In the genomic region with DNA sequence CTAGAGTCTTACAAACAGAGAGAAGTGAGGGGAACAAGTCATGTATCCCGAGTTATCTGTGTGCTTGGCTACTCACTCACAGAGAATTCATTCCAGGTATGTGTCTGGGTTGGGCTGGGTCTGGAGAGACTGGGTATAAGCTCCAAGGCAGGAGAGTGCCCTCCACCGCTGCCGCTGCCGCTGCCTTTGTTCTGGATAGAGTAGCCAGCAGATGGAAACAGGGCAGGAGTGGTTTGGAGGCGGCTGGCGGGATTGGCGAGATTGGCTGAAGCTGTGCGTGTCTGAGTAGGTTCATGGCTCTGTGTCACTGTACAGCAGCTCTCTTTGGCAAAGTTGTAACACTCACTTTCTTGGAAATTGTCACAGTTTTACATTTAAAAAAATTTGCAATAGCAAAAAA, we compare ENCODE assay signal across 23 mouse cellular contexts. TPM values are rescaled to one million over a fixed set of nuclear protein-coding genes. Genes with fewer than 3 reads are reported as not detected.
DNase-seq lines count a peak whose midpoint lies in the region; ATAC-seq and TF ChIP-seq lines count a peak whose summit lies in the region.
"Had no signal": no experiment of that assay in that cellular context is flagged by ENCODE, and none has a peak within 500 bp of the region (broad histone marks: within the 10 kb centered on the region; RNA-seq: fewer than 3 reads in every experiment).

No protein-coding gene starts in this region.

- H3K9me3 ChIP-seq in heart, postnatal 0 days (replicated peaks; ENCODE audit: control insufficient read depth, low read length), result no peaks in the 10 kb centered on the region
- no peaks in the 10 kb centered on the region for H3K9me3 ChIP-seq in neural tube, embryonic 15.5 days (replicated peaks)
- H3K9me3 ChIP-seq in embryonic facial prominence, embryonic 10.5 days, result no peaks in the 10 kb centered on the region
- H3K9me3 ChIP-seq: forebrain, embryonic 13.5 days; heart, embryonic 10.5 days; limb, embryonic 12.5 days; liver, embryonic 13.5 days had no signal

- H3K27me3 ChIP-seq in heart, postnatal 0 days (ENCODE audit: control insufficient read depth, insufficient read depth, low read length), result no peaks in the 10 kb centered on the region
- no peaks in the 10 kb centered on the region for H3K27me3 ChIP-seq in neural tube, embryonic 15.5 days (replicated peaks)
- no peaks in the 10 kb centered on the region for H3K27me3 ChIP-seq in embryonic facial prominence, embryonic 10.5 days (replicated peaks; ENCODE audit: low read depth, poor library complexity, severe bottlenecking)
- H3K27me3 ChIP-seq: forebrain, embryonic 13.5 days; limb, embryonic 12.5 days; liver, embryonic 13.5 days had no signal

- WGBS in heart, postnatal 0 days, result 43% methylated on average over 8 of the region's 8 CpGs
- 67% methylated on average over 8 of the region's 8 CpGs for WGBS in neural tube, embryonic 15.5 days
- WGBS in embryonic facial prominence, embryonic 10.5 days, result 78% methylated on average over 8 of the region's 8 CpGs

- peak overlapping the region; percentile 15; the same call in 1 of the 2 replicates for H3K27ac ChIP-seq in heart, postnatal 0 days (ENCODE audit: low read depth)
- no peak overlapping the region for H3K27ac ChIP-seq in neural tube, embryonic 15.5 days (replicated peaks)
- no peak overlapping the region for H3K27ac ChIP-seq in embryonic facial prominence, embryonic 10.5 days (replicated peaks)
- H3K27ac ChIP-seq: forebrain, embryonic 13.5 days; heart, embryonic 10.5 days; left cerebral cortex, adult 2 months; limb, embryonic 12.5 days; liver, embryonic 13.5 days; macrophage had no signal

- TF ChIP-seq EP300 in heart, postnatal 0 days (IDR thresholded peaks at IDR 0.05; ENCODE audit: low read depth), result no peak

- no peak for TF ChIP-seq CTCF in heart, postnatal 0 days (IDR thresholded peaks at IDR 0.05; ENCODE audit: low read depth)

- H3K4me3 ChIP-seq in heart, postnatal 0 days (ENCODE audit: low read depth, low read length), result no peak overlapping the region
- H3K4me3 ChIP-seq in neural tube, embryonic 15.5 days (replicated peaks), result no peak overlapping the region
- H3K4me3 ChIP-seq in embryonic facial prominence, embryonic 10.5 days, result no peak overlapping the region
- H3K4me3 ChIP-seq: forebrain, embryonic 13.5 days; heart, embryonic 10.5 days; left cerebral cortex, adult 2 months; limb, embryonic 12.5 days; liver, embryonic 13.5 days had no signal

- peaks cover 53% of the 10 kb centered on the region for H3K36me3 ChIP-seq in heart, postnatal 0 days (replicated peaks; ENCODE audit: control insufficient read depth, insufficient read depth, low read length)
- H3K36me3 ChIP-seq in neural tube, embryonic 15.5 days, result peaks cover 50% of the 10 kb centered on the region
- peaks cover 77% of the 10 kb centered on the region for H3K36me3 ChIP-seq in embryonic facial prominence, embryonic 10.5 days (replicated peaks)

- H3K4me1 ChIP-seq in heart, postnatal 0 days (ENCODE audit: control insufficient read depth, insufficient read depth), result peaks cover 17% of the 10 kb centered on the region
- H3K4me1 ChIP-seq in neural tube, embryonic 15.5 days, result no peaks in the 10 kb centered on the region
- H3K4me1 ChIP-seq in embryonic facial prominence, embryonic 10.5 days, result no peaks in the 10 kb centered on the region
- H3K4me1 ChIP-seq: forebrain, embryonic 13.5 days; liver, embryonic 13.5 days had no signal

- no peak overlapping the region for H3K4me2 ChIP-seq in heart, postnatal 0 days (ENCODE audit: low read depth, low read length)
- H3K4me2 ChIP-seq in neural tube, embryonic 15.5 days, result no peak overlapping the region
- H3K4me2 ChIP-seq: forebrain, embryonic 13.5 days; limb, embryonic 12.5 days; liver, embryonic 13.5 days; lung, embryonic 14.5 days; midbrain, embryonic 11.5 days had no signal

- peak; percentile 25 for DNase-seq in embryo, embryonic 10 days (ENCODE audit: low spot score)
- no peak for DNase-seq in embryo, embryonic 9.5 days (ENCODE audit: extremely low spot score)
- no peak for DNase-seq in heart, postnatal 0 days (ENCODE audit: low spot score)
- DNase-seq in heart, adult 18-20 months, result no peak
- peak; percentile 16 for DNase-seq in neural tube, embryonic 10.5 days (ENCODE audit: extremely low spot score, low spot score)
- DNase-seq in embryonic facial prominence, embryonic 10.5 days (ENCODE audit: low spot score), result peak; percentile 36
- DNase-seq: B cell, adult 2 months; gastrocnemius, postnatal 36 days; kidney, adult 9 months; kidney, postnatal 25 days; layer of hippocampus, adult 9-11 months; liver, embryonic 13.5 days; lung, embryonic 14.5 days; right cerebral cortex, postnatal 25 days; thymus, postnatal 4 days had no signal

- ATAC-seq in heart, postnatal 0 days (ENCODE audit: insufficient read depth, low read depth), result no peak
- no peak for ATAC-seq in neural tube, embryonic 15.5 days (ENCODE audit: low FRiP score)
- ATAC-seq in inflammation-experienced regulatory T-cells, adult 6 months, result no peak
- ATAC-seq: forebrain, embryonic 13.5 days had no signal

- no peak overlapping the region for H3K9ac ChIP-seq in heart, postnatal 0 days (replicated peaks; ENCODE audit: low read depth, low read length)
- no peak overlapping the region for H3K9ac ChIP-seq in neural tube, embryonic 15.5 days (replicated peaks)
- H3K9ac ChIP-seq: forebrain, embryonic 13.5 days; limb, embryonic 12.5 days; liver, embryonic 13.5 days; lung, embryonic 14.5 days had no signal

RNA-seq across cellular contexts. Expression of gene Rad9b, which starts 30.5 kb away (rescaled TPM):
- 2.0 and 13.9 TPM in 2 replicates for total RNA-seq in heart, postnatal 0 days (2014; rRNA removed; ENCODE audit: low replicate concordance)
- polyA plus RNA-seq in heart, postnatal 0 days (2015; fragmentation: Nextera tagmentation; extraction: Ambion mirVana), result 7.5 and 8.2 TPM in 2 replicates
- total RNA-seq in heart, adult 18-20 months (2021), result 1 to 10 TPM in 1 of 2 experiments, under 1 TPM in 1; 0.52 to 2.1 TPM
- polyA plus RNA-seq in neural tube, embryonic 15.5 days (2015; fragmentation: Nextera tagmentation; extraction: Ambion mirVana), result 19.1 and 22.1 TPM in 2 replicates
- 11.4 and 12.6 TPM in 2 replicates for polyA plus RNA-seq in embryonic facial prominence, embryonic 10.5 days (2016; fragmentation: Nextera tagmentation; extraction: Ambion mirVana)
- polyA plus RNA-seq in inflammation-experienced regulatory T-cells, adult 6 months (2017; shearing (Covaris generic)), result 10 to 100 TPM in 2 of 3 experiments, 1 to 10 TPM in 1; 6.1 to 16.8 (median 13.9) TPM

RNA-seq across cellular contexts. Expression of gene Vps29, which starts 30.6 kb away (rescaled TPM):
- 84.0 and 92.5 TPM in 2 replicates for total RNA-seq in heart, postnatal 0 days (2014; rRNA removed; ENCODE audit: low replicate concordance)
- 184 and 206 TPM in 2 replicates for polyA plus RNA-seq in heart, postnatal 0 days (2015; fragmentation: Nextera tagmentation; extraction: Ambion mirVana)
- 100 to 1,000 TPM in 1 of 2 experiments, 10 to 100 TPM in 1; 99.3 to 111 TPM for total RNA-seq in heart, adult 18-20 months (2021)
- polyA plus RNA-seq in neural tube, embryonic 15.5 days (2015; fragmentation: Nextera tagmentation; extraction: Ambion mirVana), result 309 and 343 TPM in 2 replicates
- polyA plus RNA-seq in embryonic facial prominence, embryonic 10.5 days (2016; fragmentation: Nextera tagmentation; extraction: Ambion mirVana), result 194 and 197 TPM in 2 replicates
- polyA plus RNA-seq in inflammation-experienced regulatory T-cells, adult 6 months (2017; shearing (Covaris generic)), result 100 to 1,000 TPM; 206 to 295 (median 210) TPM

RNA-seq across cellular contexts. Expression of gene Pptc7, which starts 39.4 kb away (rescaled TPM):
- 33.9 and 40.3 TPM in 2 replicates for total RNA-seq in heart, postnatal 0 days (2014; rRNA removed; ENCODE audit: low replicate concordance)
- polyA plus RNA-seq in heart, postnatal 0 days (2015; fragmentation: Nextera tagmentation; extraction: Ambion mirVana), result 16.8 and 20.5 TPM in 2 replicates
- 100 to 1,000 TPM; 112 to 135 TPM for total RNA-seq in heart, adult 18-20 months (2021)
- polyA plus RNA-seq in neural tube, embryonic 15.5 days (2015; fragmentation: Nextera tagmentation; extraction: Ambion mirVana), result 8.7 and 9.3 TPM in 2 replicates
- 8.0 and 8.9 TPM in 2 replicates for polyA plus RNA-seq in embryonic facial prominence, embryonic 10.5 days (2016; fragmentation: Nextera tagmentation; extraction: Ambion mirVana)
- polyA plus RNA-seq in inflammation-experienced regulatory T-cells, adult 6 months (2017; shearing (Covaris generic)), result 10 to 100 TPM in 2 of 3 experiments, 1 to 10 TPM in 1; 9.6 to 21.6 (median 20.9) TPM

RNA-seq across cellular contexts. Expression of gene Gpn3, which starts 48.2 kb away (rescaled TPM):
- total RNA-seq in heart, postnatal 0 days (2014; rRNA removed; ENCODE audit: low replicate concordance), result 28.5 and 50.9 TPM in 2 replicates
- 42.9 and 48.7 TPM in 2 replicates for polyA plus RNA-seq in heart, postnatal 0 days (2015; fragmentation: Nextera tagmentation; extraction: Ambion mirVana)
- total RNA-seq in heart, adult 18-20 months (2021), result 10 to 100 TPM; 31.8 to 33.0 TPM
- polyA plus RNA-seq in neural tube, embryonic 15.5 days (2015; fragmentation: Nextera tagmentation; extraction: Ambion mirVana), result 45.7 and 51.5 TPM in 2 replicates
- 89.8 and 94.6 TPM in 2 replicates for polyA plus RNA-seq in embryonic facial prominence, embryonic 10.5 days (2016; fragmentation: Nextera tagmentation; extraction: Ambion mirVana)
- 10 to 100 TPM; 42.4 to 69.7 (median 60.2) TPM for polyA plus RNA-seq in inflammation-experienced regulatory T-cells, adult 6 months (2017; shearing (Covaris generic))

RNA-seq across cellular contexts. Expression of gene Fam216a, which starts 48.6 kb away (rescaled TPM):
- 21.8 and 40.7 TPM in 2 replicates for total RNA-seq in heart, postnatal 0 days (2014; rRNA removed; ENCODE audit: low replicate concordance)
- polyA plus RNA-seq in heart, postnatal 0 days (2015; fragmentation: Nextera tagmentation; extraction: Ambion mirVana), result 30.5 and 31.8 TPM in 2 replicates
- 10 to 100 TPM in 1 of 2 experiments, 1 to 10 TPM in 1; 9.7 to 11.9 TPM for total RNA-seq in heart, adult 18-20 months (2021)
- polyA plus RNA-seq in neural tube, embryonic 15.5 days (2015; fragmentation: Nextera tagmentation; extraction: Ambion mirVana), result 133 and 152 TPM in 2 replicates
- polyA plus RNA-seq in embryonic facial prominence, embryonic 10.5 days (2016; fragmentation: Nextera tagmentation; extraction: Ambion mirVana), result 89.2 TPM in 2 replicates
- 1 to 10 TPM; 7.3 to 9.4 (median 7.9) TPM for polyA plus RNA-seq in inflammation-experienced regulatory T-cells, adult 6 months (2017; shearing (Covaris generic))

Comparison
In these comparisons a context has a peak if more than half of its experiments do, and no peak if none do; other contexts are left out.
1. DNase-seq: peak in embryo, embryonic 10 days (single experiment), neural tube, embryonic 10.5 days (single experiment) and embryonic facial prominence, embryonic 10.5 days (single experiment); none in embryo, embryonic 9.5 days (single experiment), heart, postnatal 0 days (single experiment) and heart, adult 18-20 months (0 of 2).